8 mouse cellular contexts compared by ENCODE assay signal in the genomic region with DNA sequence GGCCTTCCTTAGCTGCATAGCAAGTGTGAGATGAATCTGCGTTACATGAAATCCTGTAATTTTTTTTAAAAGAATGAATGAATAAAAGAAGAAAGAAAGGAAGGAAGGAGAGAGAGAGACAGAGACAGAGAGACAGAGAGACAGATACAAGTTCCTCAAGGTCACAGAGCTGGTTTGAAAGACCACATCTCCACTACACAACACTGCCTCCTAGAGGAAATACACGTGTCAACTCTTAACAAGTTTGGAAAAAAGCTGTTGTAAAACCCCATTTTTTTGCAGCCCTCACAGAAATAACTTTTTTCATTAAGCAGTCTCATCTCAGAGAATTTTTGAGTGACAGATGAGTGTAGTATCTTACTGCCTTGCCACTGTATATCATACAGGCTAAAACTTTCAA. TPM values are rescaled to one million over a fixed set of nuclear protein-coding genes. Genes with fewer than 3 reads are reported as not detected.
DNase-seq lines count a peak whose midpoint lies in the region; ATAC-seq and TF ChIP-seq lines count a peak whose summit lies in the region.

No protein-coding gene starts in this region.

- H3K4me1 ChIP-seq in forebrain, embryonic 14.5 days (ENCODE audit: control insufficient read depth, insufficient read depth, low read length), result no peaks in the 10 kb centered on the region
- H3K4me1 ChIP-seq in forebrain, embryonic 12.5 days, result no peaks in the 10 kb centered on the region
- H3K4me1 ChIP-seq in cortical plate, adult 2 months (ENCODE audit: control insufficient read depth, insufficient read depth, low read length), result no peaks in the 10 kb centered on the region

- peak; percentile 84 for DNase-seq in forebrain, embryonic 14.5 days (ENCODE audit: low spot score)
- peak; percentile 37 to 46 for DNase-seq in left cerebral cortex, postnatal 14 days (ENCODE audit: low spot score in 2 of 2)
- no peak for DNase-seq in left cerebral cortex, postnatal 10 days (ENCODE audit: extremely low spot score in 1 of 2, low spot score in 2 of 2)
- DNase-seq in retina, adult 2 months (ENCODE audit: low read depth, low spot score), result peak; percentile 2
- no peak for DNase-seq in ovary, postnatal 10 days (ENCODE audit: low spot score)

- TF ChIP-seq CTCF in cortical plate, adult 2 months (IDR thresholded peaks at IDR 0.05; ENCODE audit: extremely low read depth, insufficient read depth, low read length), result peak; percentile 51

- no peak overlapping the region for H3K27ac ChIP-seq in forebrain, embryonic 14.5 days (ENCODE audit: low read depth, low read length)
- H3K27ac ChIP-seq in forebrain, embryonic 12.5 days, result no peak overlapping the region
- H3K27ac ChIP-seq in cortical plate, adult 2 months (ENCODE audit: insufficient read depth, low read length), result no peak overlapping the region

- H3K4me3 ChIP-seq in forebrain, embryonic 14.5 days (ENCODE audit: low read depth, low read length), result no peak overlapping the region
- no peak overlapping the region for H3K4me3 ChIP-seq in forebrain, embryonic 12.5 days (replicated peaks)
- H3K4me3 ChIP-seq in cortical plate, adult 2 months (ENCODE audit: insufficient read depth, low read length), result no peak overlapping the region

- H3K36me3 ChIP-seq in forebrain, embryonic 14.5 days (ENCODE audit: control insufficient read depth, insufficient read depth, low read length), result no peaks in the 10 kb centered on the region
- no peaks in the 10 kb centered on the region for H3K36me3 ChIP-seq in forebrain, embryonic 12.5 days (replicated peaks)

- no peak overlapping the region for H3K4me2 ChIP-seq in forebrain, embryonic 14.5 days (ENCODE audit: low read length)
- H3K4me2 ChIP-seq in forebrain, embryonic 12.5 days, result no peak overlapping the region

- no peaks in the 10 kb centered on the region for H3K9me3 ChIP-seq in forebrain, embryonic 14.5 days (replicated peaks; ENCODE audit: control insufficient read depth, low read length)
- H3K9me3 ChIP-seq in forebrain, embryonic 12.5 days, result no peaks in the 10 kb centered on the region

- WGBS in forebrain, embryonic 14.5 days, result 30% methylated on average over 2 of the region's 2 CpGs
- 34% methylated on average over 2 of the region's 2 CpGs for WGBS in forebrain, embryonic 12.5 days

- H3K27me3 ChIP-seq in forebrain, embryonic 14.5 days (replicated peaks; ENCODE audit: control insufficient read depth, insufficient read depth, low read length), result no peaks in the 10 kb centered on the region
- H3K27me3 ChIP-seq in forebrain, embryonic 12.5 days, result no peaks in the 10 kb centered on the region

- no peak for TF ChIP-seq POLR2A in cortical plate, adult 2 months (IDR thresholded peaks at IDR 0.05; ENCODE audit: extremely low read depth, insufficient read depth, low read length)

- intact Hi-C loops in left cerebral cortex, postnatal 14 days (cut with DNase I), result loop anchor here (2.0 kb wide), 1 partner anchor 305 kb away; no protein-coding TSS in a partner anchor
- intact Hi-C loops in left cerebral cortex, postnatal 10 days (cut with DNase I), result loop anchor here (5.0 kb wide), 1 partner anchor 306 kb away; no protein-coding TSS in a partner anchor

- ATAC-seq in forebrain, embryonic 14.5 days, result no peak
- no peak for ATAC-seq in forebrain, embryonic 12.5 days (ENCODE audit: low FRiP score)
- peak; percentile 95 for ATAC-seq in CD4-positive, CD25-positive, alpha-beta regulatory T cell, adult 4 months

- no peak overlapping the region for H3K9ac ChIP-seq in forebrain, embryonic 14.5 days (ENCODE audit: low read length)
- no peak overlapping the region for H3K9ac ChIP-seq in forebrain, embryonic 12.5 days

RNA-seq across cellular contexts. Expression of gene Gm33543, which starts 15.4 kb away (rescaled TPM):
- not detected in 2 replicates for polyA plus RNA-seq in forebrain, embryonic 14.5 days (2014; fragmentation: Nextera tagmentation; extraction: Ambion mirVana)
- polyA plus RNA-seq in forebrain, embryonic 12.5 days (2016; fragmentation: Nextera tagmentation; extraction: Ambion mirVana), result not detected in 2 replicates
- not detected for total RNA-seq in left cerebral cortex, postnatal 14 days (2021)
- total RNA-seq in left cerebral cortex, postnatal 10 days (2021), result not detected
- polyA plus RNA-seq in CD4-positive, CD25-positive, alpha-beta regulatory T cell, adult 4 months (2017; shearing (Covaris generic)), result not detected
- 0.13 and 0.15 TPM in 2 replicates for polyA plus RNA-seq in cortical plate, adult 2 months (2012; rRNA removed)

Comparison
In these comparisons a context has a peak if more than half of its experiments do, and no peak if none do; other contexts are left out.
1. DNase-seq: peak in forebrain, embryonic 14.5 days (single experiment), left cerebral cortex, postnatal 14 days (2 of 2) and retina, adult 2 months (single experiment); none in left cerebral cortex, postnatal 10 days (0 of 2) and ovary, postnatal 10 days (single experiment).